Mouse (Mus musculus) embryonic facial prominence, embryonic 13.5 days (tissue): ENCODE results near the gene Hoxc8. TPM values are rescaled to one million over a fixed set of nuclear protein-coding genes. Genes with fewer than 3 reads are reported as not detected.

Experiments used
- ATAC-seq: fragments of 200-750 bp; cut with Nextera tagmentation; 2 replicates; pipeline ENCODE4 v1.8.0; 2017; ENCODE audit warnings: low read depth; ENCODE audit not compliant: insufficient number of reproducible peaks, insufficient read depth, low FRiP score, low TSS enrichment
- H3K27ac ChIP-seq: fragments of 300-500 bp; sonication (generic); 2 replicates; pipeline ENCODE4 v1.5.1; 2015; ENCODE audit warnings: moderate library complexity, mild to moderate bottlenecking, inconsistent platforms
- H3K27me3 ChIP-seq: fragments of 300-500 bp; sonication (generic); 2 replicates; pipeline ENCODE4 v1.6.1; 2015; ENCODE audit warnings: mild to moderate bottlenecking, inconsistent platforms
- H3K36me3 ChIP-seq: fragments of 300-500 bp; sonication (generic); 2 replicates; pipeline ENCODE4 v1.6.1; 2015; ENCODE audit warnings: mild to moderate bottlenecking, inconsistent platforms
- H3K4me1 ChIP-seq: fragments of 300-500 bp; sonication (generic); 2 replicates; pipeline ENCODE4 v1.6.1; 2015; ENCODE audit warnings: inconsistent platforms
- H3K4me2 ChIP-seq: fragments of 300-500 bp; sonication (generic); 2 replicates; pipeline ENCODE4 v1.6.1; 2015; ENCODE audit warnings: moderate library complexity, mild to moderate bottlenecking, inconsistent platforms
- H3K4me3 ChIP-seq: fragments of 300-500 bp; sonication (generic); 2 replicates; pipeline ENCODE4 v1.5.1; 2015; ENCODE audit warnings: mild to moderate bottlenecking, inconsistent platforms
- H3K9ac ChIP-seq: fragments of 300-500 bp; sonication (generic); 2 replicates; pipeline ENCODE4 v1.6.1; 2015; ENCODE audit warnings: mild to moderate bottlenecking, inconsistent platforms
- H3K9me3 ChIP-seq: fragments of 300-500 bp; sonication (generic); 2 replicates; pipeline ENCODE4 v1.6.1; 2016; ENCODE audit warnings: inconsistent platforms
- WGBS: fragments of 180-500 bp; shearing (Covaris S2); methylation state at CpG from one replicate; pipeline ENCODE4 v1.1.7; 2015; ENCODE audit warnings: mixed read lengths; 5-methylcytosine and 5-hydroxymethylcytosine counted together
- polyA plus RNA-seq: library from polyadenylated mRNA; unstranded; fragments of >200 nt; fragmentation: Nextera tagmentation; extraction: Ambion mirVana; gene quantifications from 2 replicates; pipeline ENCODE4 v1.2.1, GENCODE M21; 2015

Hoxc8 gene
- polyA plus RNA-seq, 1 experiment from 2014 or later: not detected

- Histone ChIP-seq H3K27me3 (peaks cover 100% of the 10 kb centered on the region), H3K4me2 (no peak overlapping the region), H3K9ac (no peak overlapping the region), H3K36me3 (no peaks in the 10 kb centered on the region), H3K4me3 (no peak overlapping the region), H3K27ac (no peak overlapping the region), H3K4me1 (peaks cover 20% of the 10 kb centered on the region), H3K9me3 (no peaks in the 10 kb centered on the region)
- ATAC-seq: no peak
- WGBS: 2% methylated on average over 13 of the region's 13 CpGs
These were observed 12.5 kb downstream of the Hoxc8 start for GRCm38 (mm10) chr15:103002821-103003448.

- H3K4me1 ChIP-seq: 0 out of 2 replicates have a peak, but pooled peaks cover 3% of the 10 kb centered on the region
- H3K27ac ChIP-seq: no peak overlapping the region
- H3K27me3 ChIP-seq: peaks cover 100% of the 10 kb centered on the region
- WGBS: 1% methylated on average over 17 of the region's 17 CpGs
- H3K4me2 ChIP-seq: no peak overlapping the region
- H3K4me3 ChIP-seq: no peak overlapping the region
- no peak overlapping the region for H3K9ac ChIP-seq
- H3K36me3 ChIP-seq: no peaks in the 10 kb centered on the region
- no peak for ATAC-seq
- H3K9me3 ChIP-seq: no peaks in the 10 kb centered on the region
These were observed 14.9 kb downstream of the Hoxc8 start for GRCm38 (mm10) chr15:103005308-103005707.

GRCm38 (mm10) chr15:103005797-103006196, 15.4 kb downstream of the Hoxc8 start:
- no peak for ATAC-seq

GRCm38 (mm10) chr15:103006326-103006725, 15.9 kb downstream of the Hoxc8 start:
- Histone ChIP-seq H3K27me3 (peaks cover 100% of the 10 kb centered on the region), H3K4me1 (no peaks in the 10 kb centered on the region), H3K27ac (no peak overlapping the region), H3K4me2 (no peak overlapping the region), H3K4me3 (no peak overlapping the region), H3K9me3 (no peaks in the 10 kb centered on the region), H3K9ac (no peak overlapping the region), H3K36me3 (no peaks in the 10 kb centered on the region)
- no peak for ATAC-seq
- 4% methylated on average over 1 of the region's 1 CpGs for WGBS

More at GRCm38 (mm10) chr15:103005797-103006196, 15.4 kb downstream of the Hoxc8 start:
- Histone ChIP-seq H3K9me3 (no peaks in the 10 kb centered on the region), H3K4me3 (no peak overlapping the region), H3K4me1 (no peaks in the 10 kb centered on the region), H3K4me2 (no peak overlapping the region), H3K9ac (no peak overlapping the region), H3K27me3 (peaks cover 100% of the 10 kb centered on the region), H3K27ac (no peak overlapping the region), H3K36me3 (no peaks in the 10 kb centered on the region)
- WGBS: 4% methylated on average over 5 of the region's 5 CpGs

- H3K4me1 ChIP-seq: peaks cover 5% of the 10 kb centered on the region
- no peak overlapping the region for H3K9ac ChIP-seq
- H3K9me3 ChIP-seq: no peaks in the 10 kb centered on the region
- H3K4me2 ChIP-seq: no peak overlapping the region
- no peak for ATAC-seq
- 1% methylated on average over 27 of the region's 27 CpGs for WGBS
- H3K4me3 ChIP-seq: no peak overlapping the region
- H3K27ac ChIP-seq: no peak overlapping the region
- no peaks in the 10 kb centered on the region for H3K36me3 ChIP-seq
- H3K27me3 ChIP-seq: peaks cover 99% of the 10 kb centered on the region
These were observed 19.1 kb downstream of the Hoxc8 start for GRCm38 (mm10) chr15:103009265-103010111.

GRCm38 (mm10) chr15:103010112-103010846, 19.9 kb downstream of the Hoxc8 start:
- Histone ChIP-seq H3K4me2 (no peak overlapping the region), H3K27me3 (peaks cover 99% of the 10 kb centered on the region), H3K4me3 (no peak overlapping the region), H3K36me3 (no peaks in the 10 kb centered on the region), H3K9ac (no peak overlapping the region), H3K4me1 (peaks cover 5% of the 10 kb centered on the region), H3K9me3 (no peaks in the 10 kb centered on the region), H3K27ac (no peak overlapping the region)
- 2% methylated on average over 31 of the region's 31 CpGs for WGBS
- no peak for ATAC-seq

GRCm38 (mm10) chr15:103010847-103011555, 20.6 kb downstream of the Hoxc8 start:
- peaks cover 5% of the 10 kb centered on the region for H3K4me1 ChIP-seq
- no peak overlapping the region for H3K27ac ChIP-seq
- 2% methylated on average over 28 of the region's 28 CpGs for WGBS
- H3K4me3 ChIP-seq: no peak overlapping the region
- no peak for ATAC-seq
- peaks cover 99% of the 10 kb centered on the region for H3K27me3 ChIP-seq
- no peak overlapping the region for H3K4me2 ChIP-seq
- H3K36me3 ChIP-seq: no peaks in the 10 kb centered on the region
- no peak overlapping the region for H3K9ac ChIP-seq
- H3K9me3 ChIP-seq: no peaks in the 10 kb centered on the region

GRCm38 (mm10) chr15:103011928-103012486, 21.6 kb downstream of the Hoxc8 start:
- Histone ChIP-seq H3K4me3 (no peak overlapping the region), H3K9me3 (no peaks in the 10 kb centered on the region), H3K4me2 (no peak overlapping the region), H3K27ac (no peak overlapping the region), H3K4me1 (peaks cover 5% of the 10 kb centered on the region), H3K9ac (no peak overlapping the region), H3K27me3 (peaks cover 99% of the 10 kb centered on the region), H3K36me3 (no peaks in the 10 kb centered on the region)
- no peak for ATAC-seq
- 2% methylated on average over 26 of the region's 26 CpGs for WGBS

- no peak overlapping the region for H3K27ac ChIP-seq
- no peak overlapping the region for H3K9ac ChIP-seq
- H3K9me3 ChIP-seq: no peaks in the 10 kb centered on the region
- peaks cover 5% of the 10 kb centered on the region for H3K4me1 ChIP-seq
- H3K36me3 ChIP-seq: no peaks in the 10 kb centered on the region
- peaks cover 99% of the 10 kb centered on the region for H3K27me3 ChIP-seq
- peak overlapping the region; percentile 20; the same call in 1 of the 2 replicates for H3K4me2 ChIP-seq
- 3% methylated on average over 17 of the region's 17 CpGs for WGBS
- no peak overlapping the region for H3K4me3 ChIP-seq
- no peak for ATAC-seq
These were observed 23.0 kb downstream of the Hoxc8 start for GRCm38 (mm10) chr15:103013238-103013984.

- H3K4me3 ChIP-seq: peak overlapping the region; percentile 23
- peak overlapping the region; percentile 20 for H3K4me2 ChIP-seq
- no peak for ATAC-seq
- 1% methylated on average over 57 of the region's 57 CpGs for WGBS
- peaks cover 99% of the 10 kb centered on the region for H3K27me3 ChIP-seq
- no peaks in the 10 kb centered on the region for H3K36me3 ChIP-seq
- H3K4me1 ChIP-seq: peaks cover 5% of the 10 kb centered on the region
- no peak overlapping the region for H3K27ac ChIP-seq
- no peak overlapping the region for H3K9ac ChIP-seq
- H3K9me3 ChIP-seq: no peaks in the 10 kb centered on the region
These were observed 24.0 kb downstream of the Hoxc8 start for GRCm38 (mm10) chr15:103014166-103015008.
